Comparison of ENCODE assay signal across 15 mouse cellular contexts in the genomic region with DNA sequence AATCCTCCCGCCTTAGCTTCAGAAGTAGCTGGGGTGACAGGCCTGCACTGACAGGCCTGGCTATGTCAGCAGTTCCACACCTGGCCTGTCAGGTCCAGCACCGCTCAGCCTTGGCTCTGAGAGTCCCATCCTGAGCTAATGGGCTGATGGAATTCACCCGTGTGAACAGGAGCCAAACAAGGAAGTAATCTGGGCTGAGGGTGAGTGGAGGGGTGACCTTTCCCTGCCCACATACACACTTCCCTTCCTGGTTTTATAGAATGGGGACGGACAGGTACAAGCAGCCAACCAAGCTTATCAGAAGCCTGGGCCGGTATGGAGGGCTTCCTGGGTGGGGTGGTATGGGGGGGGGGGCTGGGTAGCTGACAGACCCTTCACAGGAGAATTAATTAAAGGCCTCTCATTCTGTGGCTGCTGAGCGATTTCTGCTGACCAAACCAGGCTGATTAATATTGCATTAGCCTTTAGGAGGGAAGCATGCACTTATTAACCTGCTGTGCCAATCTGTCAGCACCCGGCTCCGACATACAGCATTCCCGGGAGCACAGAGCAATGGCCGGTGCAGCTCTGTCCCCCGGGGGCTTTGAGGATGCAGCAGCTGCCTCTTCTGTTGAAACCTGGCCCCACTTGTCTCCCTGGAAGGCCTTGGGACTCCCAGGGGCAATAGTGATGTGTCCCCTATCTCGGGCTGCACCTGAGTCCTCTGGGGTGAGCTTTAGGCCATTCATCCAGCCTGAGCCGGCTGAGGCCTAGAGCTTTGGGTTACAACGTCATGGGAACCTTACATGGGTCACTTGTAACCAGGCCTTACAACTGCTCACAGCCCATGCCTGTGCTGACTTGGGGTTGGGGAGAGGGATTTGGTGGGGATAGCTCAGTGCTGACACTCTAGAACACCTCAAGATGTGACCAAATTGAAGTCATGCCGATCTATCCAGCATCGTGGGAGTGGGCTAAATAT.
DNase-seq lines count a peak whose midpoint lies in the region; ATAC-seq and TF ChIP-seq lines count a peak whose summit lies in the region.
"Had no signal": no experiment of that assay in that cellular context is flagged by ENCODE, and none has a peak within 500 bp of the region (broad histone marks: within the 10 kb centered on the region; RNA-seq: fewer than 3 reads in every experiment).

No protein-coding gene starts in this region.

- no peaks in the 10 kb centered on the region for H3K9me3 ChIP-seq in intestine, embryonic 16.5 days (ENCODE audit: control insufficient read depth, low read length)
- no peaks in the 10 kb centered on the region for H3K9me3 ChIP-seq in intestine, embryonic 15.5 days
- H3K9me3 ChIP-seq: embryonic facial prominence, embryonic 13.5 days; G1E had no signal

- peak; percentile 39 for DNase-seq in brain, embryonic 14.5 days (ENCODE audit: low read depth)
- peak; percentile 40 for DNase-seq in kidney, adult 18-20 months
- peak; percentile 28 to 67 for DNase-seq in kidney, postnatal 25 days
- no peak for DNase-seq in adrenal gland, postnatal 14 days
- no peak for DNase-seq in layer of hippocampus, adult 18-20 months (ENCODE audit: low spot score in 2 of 2)
- DNase-seq: adrenal gland, postnatal 25 days; cerebellum, postnatal 36 days; liver, postnatal 0 days; spleen, adult 18-20 months had no signal

- no peak for TF ChIP-seq POLR2A in brain, embryonic 14.5 days (IDR thresholded peaks at IDR 0.05; ENCODE audit: borderline replicate concordance, extremely low read depth, insufficient read depth, insufficient read length, poor library complexity, severe bottlenecking)

- H3K4me2 ChIP-seq in intestine, embryonic 16.5 days (ENCODE audit: low read depth, low read length) = no peak overlapping the region
- no peak overlapping the region for H3K4me2 ChIP-seq in intestine, embryonic 15.5 days (replicated peaks)
- H3K4me2 ChIP-seq: embryonic facial prominence, embryonic 13.5 days had no signal

- TF ChIP-seq CTCF in brain, embryonic 14.5 days (IDR thresholded peaks at IDR 0.05; ENCODE audit: borderline replicate concordance, extremely low read depth, insufficient read depth, insufficient read length) = no peak

- ATAC-seq in intestine, embryonic 16.5 days = 0 out of 2 replicates have a peak, but pooled peaks have one; percentile 48
- no peak for ATAC-seq in intestine, embryonic 15.5 days
- no peak for ATAC-seq in activated CD4-positive, CD25-positive, alpha-beta regulatory T cell, adult 4 months
- ATAC-seq: liver, postnatal 0 days had no signal

- no peaks in the 10 kb centered on the region for H3K4me1 ChIP-seq in intestine, embryonic 16.5 days (ENCODE audit: control insufficient read depth, insufficient read depth, low read length)
- H3K4me1 ChIP-seq in intestine, embryonic 15.5 days (replicated peaks) = no peaks in the 10 kb centered on the region
- H3K4me1 ChIP-seq: embryonic facial prominence, embryonic 13.5 days had no signal

- H3K27ac ChIP-seq in intestine, embryonic 16.5 days (ENCODE audit: low read length) = no peak overlapping the region
- H3K27ac ChIP-seq in intestine, embryonic 15.5 days = no peak overlapping the region
- H3K27ac ChIP-seq: embryonic facial prominence, embryonic 13.5 days; left cerebral cortex, adult 2 months had no signal

- no peaks in the 10 kb centered on the region for H3K36me3 ChIP-seq in intestine, embryonic 16.5 days (ENCODE audit: control insufficient read depth, insufficient read depth, low read length)
- no peaks in the 10 kb centered on the region for H3K36me3 ChIP-seq in intestine, embryonic 15.5 days
- H3K36me3 ChIP-seq: embryonic facial prominence, embryonic 13.5 days; G1E had no signal

- no peak overlapping the region for H3K9ac ChIP-seq in intestine, embryonic 16.5 days (ENCODE audit: low read depth, low read length)
- H3K9ac ChIP-seq in intestine, embryonic 15.5 days = no peak overlapping the region
- H3K9ac ChIP-seq: embryonic facial prominence, embryonic 13.5 days; liver, postnatal 0 days had no signal

- H3K27me3 ChIP-seq in intestine, embryonic 16.5 days (replicated peaks; ENCODE audit: control insufficient read depth, insufficient read depth, low read length) = no peaks in the 10 kb centered on the region
- 0 out of 2 replicates have a peak, but pooled peaks cover 2% of the 10 kb centered on the region for H3K27me3 ChIP-seq in intestine, embryonic 15.5 days (replicated peaks)

- no peak overlapping the region for H3K4me3 ChIP-seq in intestine, embryonic 16.5 days (ENCODE audit: low read length)
- H3K4me3 ChIP-seq in intestine, embryonic 15.5 days (replicated peaks) = no peak overlapping the region
- H3K4me3 ChIP-seq: embryonic facial prominence, embryonic 13.5 days; left cerebral cortex, adult 2 months had no signal

- 66% methylated on average over 16 of the region's 16 CpGs for WGBS in intestine, embryonic 16.5 days
- WGBS in intestine, embryonic 15.5 days = 65% methylated on average over 16 of the region's 16 CpGs

Comparison
In these comparisons a context has a peak if more than half of its experiments do, and no peak if none do; other contexts are left out.
1. DNase-seq: peak in brain, embryonic 14.5 days (single experiment), kidney, adult 18-20 months (single experiment) and kidney, postnatal 25 days (2 of 2); none in adrenal gland, postnatal 14 days (single experiment) and layer of hippocampus, adult 18-20 months (0 of 2).